Mouse (Mus musculus): ENCODE results near the gene Sart3. TPM values are rescaled to one million over a fixed set of nuclear protein-coding genes. Genes with fewer than 3 reads are reported as not detected.

Sart3 gene
- total and polyA plus RNA-seq, 2 experiments from 2014 or later, result 26.5 to 51.1 TPM

- no peaks in the 10 kb centered on the region for H3K9me3 ChIP-seq (ENCODE audit: low read length)
- no peaks in the 10 kb centered on the region for H3K36me3 ChIP-seq (ENCODE audit: insufficient read depth, low read length)
- ATAC-seq (ENCODE audit: low FRiP score), result 0 out of 2 replicates have a peak, but pooled peaks have one; percentile 10
- 14% methylated on average over 19 of the region's 19 CpGs for WGBS
- H3K9ac ChIP-seq (replicated peaks; ENCODE audit: low read length, poor library complexity, severe bottlenecking), result no peak overlapping the region
- DNase-seq (ENCODE audit: low spot score), result no peak
- no peaks in the 10 kb centered on the region for H3K4me1 ChIP-seq (ENCODE audit: insufficient read depth, low read length)
- H3K4me2 ChIP-seq (ENCODE audit: low read depth, low read length, poor library complexity, severe bottlenecking), result no peak overlapping the region
- no peak for TF ChIP-seq CTCF (IDR thresholded peaks at IDR 0.05)
- H3K27ac ChIP-seq (ENCODE audit: low read depth, low read length), result no peak overlapping the region
- no peak overlapping the region for H3K4me3 ChIP-seq (ENCODE audit: low read depth, low read length)
- no peaks in the 10 kb centered on the region for H3K27me3 ChIP-seq (ENCODE audit: insufficient read depth, low read length)
These were observed 25.0 kb upstream of the Sart3 start for GRCm38 (mm10) chr5:113797149-113797882.

- Histone ChIP-seq H3K36me3 (ENCODE audit: insufficient read depth, low read length) (no peaks in the 10 kb centered on the region), H3K9me3 (ENCODE audit: low read length) (no peaks in the 10 kb centered on the region), H3K4me2 (ENCODE audit: low read depth, low read length, poor library complexity, severe bottlenecking) (no peak overlapping the region), H3K4me3 (ENCODE audit: low read depth, low read length) (no peak overlapping the region), H3K4me1 (ENCODE audit: insufficient read depth, low read length) (no peaks in the 10 kb centered on the region), H3K27ac (ENCODE audit: low read depth, low read length) (no peak overlapping the region), H3K9ac (replicated peaks; ENCODE audit: low read length, poor library complexity, severe bottlenecking) (no peak overlapping the region), H3K27me3 (ENCODE audit: insufficient read depth, low read length) (no peaks in the 10 kb centered on the region)
- DNase-seq (ENCODE audit: low spot score) (no peak), ATAC-seq (ENCODE audit: low FRiP score) (no peak)
- WGBS, result 10% methylated on average over 12 of the region's 13 CpGs
- no peak for TF ChIP-seq CTCF (IDR thresholded peaks at IDR 0.05)
These were observed 24.3 kb upstream of the Sart3 start for GRCm38 (mm10) chr5:113796401-113797148.

GRCm38 (mm10) chr5:113791197-113792095 lies 19.1 kb upstream of the Sart3 start:
- no peak for DNase-seq (ENCODE audit: low spot score)
- 82% methylated on average over 16 of the region's 16 CpGs for WGBS
- no peak overlapping the region for H3K9ac ChIP-seq (replicated peaks; ENCODE audit: low read length, poor library complexity, severe bottlenecking)
- TF ChIP-seq CTCF (IDR thresholded peaks at IDR 0.05), result no peak
- H3K36me3 ChIP-seq (ENCODE audit: insufficient read depth, low read length), result no peaks in the 10 kb centered on the region
- H3K27ac ChIP-seq (ENCODE audit: low read depth, low read length), result no peak overlapping the region
- H3K4me2 ChIP-seq (ENCODE audit: low read depth, low read length, poor library complexity, severe bottlenecking), result no peak overlapping the region
- H3K27me3 ChIP-seq (ENCODE audit: insufficient read depth, low read length), result no peaks in the 10 kb centered on the region
- H3K4me1 ChIP-seq (ENCODE audit: insufficient read depth, low read length), result no peaks in the 10 kb centered on the region
- H3K4me3 ChIP-seq (ENCODE audit: low read depth, low read length), result no peak overlapping the region
- ATAC-seq (ENCODE audit: low FRiP score), result no peak
- no peaks in the 10 kb centered on the region for H3K9me3 ChIP-seq (ENCODE audit: low read length)

- Histone ChIP-seq H3K36me3 (ENCODE audit: insufficient read depth, low read length) (no peaks in the 10 kb centered on the region), H3K9me3 (ENCODE audit: low read length) (no peaks in the 10 kb centered on the region), H3K4me2 (ENCODE audit: low read depth, low read length, poor library complexity, severe bottlenecking) (no peak overlapping the region), H3K27me3 (ENCODE audit: insufficient read depth, low read length) (no peaks in the 10 kb centered on the region), H3K4me1 (ENCODE audit: insufficient read depth, low read length) (no peaks in the 10 kb centered on the region), H3K27ac (ENCODE audit: low read depth, low read length) (no peak overlapping the region), H3K4me3 (ENCODE audit: low read depth, low read length) (no peak overlapping the region), H3K9ac (replicated peaks; ENCODE audit: low read length, poor library complexity, severe bottlenecking) (no peak overlapping the region)
- no peak for TF ChIP-seq CTCF (IDR thresholded peaks at IDR 0.05)
- ATAC-seq (ENCODE audit: low FRiP score) (no peak), DNase-seq (ENCODE audit: low spot score) (no peak)
- 72% methylated on average over 11 of the region's 11 CpGs for WGBS
These were observed 18.3 kb upstream of the Sart3 start for GRCm38 (mm10) chr5:113790453-113791196.

GRCm38 (mm10) chr5:113789075-113789788 lies 16.9 kb upstream of the Sart3 start:
- Histone ChIP-seq H3K4me1 (ENCODE audit: insufficient read depth, low read length) (no peaks in the 10 kb centered on the region), H3K4me2 (ENCODE audit: low read depth, low read length, poor library complexity, severe bottlenecking) (no peak overlapping the region), H3K36me3 (ENCODE audit: insufficient read depth, low read length) (no peaks in the 10 kb centered on the region), H3K27ac (ENCODE audit: low read depth, low read length) (no peak overlapping the region), H3K4me3 (ENCODE audit: low read depth, low read length) (no peak overlapping the region), H3K9ac (replicated peaks; ENCODE audit: low read length, poor library complexity, severe bottlenecking) (no peak overlapping the region), H3K9me3 (ENCODE audit: low read length) (no peaks in the 10 kb centered on the region), H3K27me3 (ENCODE audit: insufficient read depth, low read length) (peaks cover 5% of the 10 kb centered on the region; the same call in 1 of the 2 replicates)
- no peak for DNase-seq (ENCODE audit: low spot score)
- TF ChIP-seq CTCF (IDR thresholded peaks at IDR 0.05), result no peak
- 50% methylated on average over 7 of the region's 7 CpGs for WGBS
- no peak for ATAC-seq (ENCODE audit: low FRiP score)

All from midbrain, postnatal 0 days (tissue).